Mouse (Mus musculus): ENCODE measurements around the gene Pfkfb2. TPM values are rescaled to one million over a fixed set of nuclear protein-coding genes. Genes with fewer than 3 reads are reported as not detected.
A peak's percentile ranks its signal among the peaks of the same experiment; 100 is the strongest.

Pfkfb2 gene
- polyA plus RNA-seq, 1 experiment from 2014 or later: 13.5 TPM

GRCm38 (mm10) chr1:130769925-130770324 is 40.9 kb upstream of the Pfkfb2 start:
- DNase-seq (ENCODE audit: low spot score) (peak; percentile 64), ATAC-seq (peak; percentile 70)
- Histone ChIP-seq H3K27me3 (replicated peaks; ENCODE audit: insufficient read depth, low read length) (no peaks in the 10 kb centered on the region), H3K4me3 (ENCODE audit: low read depth, low read length) (no peak overlapping the region), H3K4me2 (replicated peaks; ENCODE audit: low read depth, low read length) (no peak overlapping the region), H3K36me3 (ENCODE audit: insufficient read depth, low read length) (no peaks in the 10 kb centered on the region), H3K9me3 (ENCODE audit: low read length) (no peaks in the 10 kb centered on the region), H3K9ac (replicated peaks; ENCODE audit: low read depth) (no peak overlapping the region), H3K27ac (ENCODE audit: low read length) (peak overlapping the region; percentile 89), H3K4me1 (ENCODE audit: insufficient read depth, low read depth, low read length) (no peaks in the 10 kb centered on the region; the same call in 1 of the 2 replicates)
- TF ChIP-seq CTCF (IDR thresholded peaks at IDR 0.05) (no peak), EP300 (IDR thresholded peaks at IDR 0.05) (no peak)
- WGBS: 70% methylated on average over 2 of the region's 2 CpGs

DNA sequence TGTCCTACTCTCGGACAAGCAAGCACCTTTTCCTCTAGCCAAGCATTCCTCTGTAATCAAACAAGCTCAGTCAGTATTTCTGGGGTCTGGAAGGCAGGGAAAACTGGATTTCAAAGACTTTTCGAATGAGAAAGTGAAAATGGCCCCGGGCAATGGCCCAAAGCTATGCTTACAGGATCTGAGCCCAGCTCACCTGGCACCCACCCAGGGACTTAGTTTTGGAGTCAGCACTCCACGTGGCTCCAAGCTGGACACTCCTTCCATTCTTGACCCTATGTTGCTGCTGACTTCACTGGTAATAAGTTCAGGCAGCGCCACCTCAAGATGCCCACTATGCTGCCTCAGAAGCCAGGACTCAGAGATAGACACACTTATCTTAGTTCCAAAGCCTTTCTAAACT is 38.0 kb upstream of the Pfkfb2 start:
- H3K4me2 ChIP-seq (replicated peaks; ENCODE audit: low read depth, low read length): no peak overlapping the region
- no peak for ATAC-seq
- H3K9ac ChIP-seq (replicated peaks; ENCODE audit: low read depth): no peak overlapping the region
- TF ChIP-seq EP300 (IDR thresholded peaks at IDR 0.05) (no peak), CTCF (IDR thresholded peaks at IDR 0.05) (no peak)
- peaks cover 4% of the 10 kb centered on the region for H3K4me1 ChIP-seq (ENCODE audit: insufficient read depth, low read depth, low read length)
- WGBS: 63% methylated on average over 5 of the region's 5 CpGs
- H3K9me3 ChIP-seq (ENCODE audit: low read length): no peaks in the 10 kb centered on the region
- no peak overlapping the region for H3K4me3 ChIP-seq (ENCODE audit: low read depth, low read length)
- H3K27ac ChIP-seq (ENCODE audit: low read length): peak overlapping the region; percentile 33; the same call in 1 of the 2 replicates
- no peaks in the 10 kb centered on the region for H3K27me3 ChIP-seq (replicated peaks; ENCODE audit: insufficient read depth, low read length)
- H3K36me3 ChIP-seq (ENCODE audit: insufficient read depth, low read length): no peaks in the 10 kb centered on the region
- DNase-seq (ENCODE audit: low spot score): no peak

DNA sequence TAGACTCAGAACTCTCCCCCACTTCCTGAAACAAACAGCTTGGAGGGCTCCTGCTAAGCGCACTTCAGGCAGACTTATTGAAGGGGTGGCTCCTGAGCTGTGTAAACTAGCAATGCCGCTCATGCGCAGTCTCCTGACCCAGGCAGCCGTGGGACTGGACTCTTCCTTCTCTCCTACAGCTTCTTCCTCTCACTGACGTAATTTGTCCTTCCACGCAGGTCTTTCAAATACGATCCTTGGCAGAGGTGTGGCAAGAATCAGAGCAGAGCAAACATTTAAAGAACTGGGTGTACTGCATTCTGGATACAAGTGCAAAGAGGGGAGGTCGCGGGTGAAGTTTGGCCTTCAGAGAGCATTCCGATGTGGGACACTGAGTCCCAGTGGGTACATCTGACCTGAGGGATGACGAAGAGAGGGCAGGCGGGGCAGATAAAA is 35.0 kb upstream of the Pfkfb2 start:
- Histone ChIP-seq H3K27me3 (replicated peaks; ENCODE audit: insufficient read depth, low read length) (no peaks in the 10 kb centered on the region), H3K4me1 (ENCODE audit: insufficient read depth, low read depth, low read length) (peaks cover 4% of the 10 kb centered on the region), H3K9me3 (ENCODE audit: low read length) (no peaks in the 10 kb centered on the region), H3K36me3 (ENCODE audit: insufficient read depth, low read length) (no peaks in the 10 kb centered on the region), H3K9ac (replicated peaks; ENCODE audit: low read depth) (no peak overlapping the region), H3K4me2 (replicated peaks; ENCODE audit: low read depth, low read length) (no peak overlapping the region), H3K27ac (ENCODE audit: low read length) (peak overlapping the region; percentile 92), H3K4me3 (ENCODE audit: low read depth, low read length) (no peak overlapping the region)
- DNase-seq (ENCODE audit: low spot score): peak; percentile 97
- TF ChIP-seq EP300 (IDR thresholded peaks at IDR 0.05) (peak; percentile 100), CTCF (IDR thresholded peaks at IDR 0.05) (no peak)
- WGBS: 58% methylated on average over 12 of the region's 12 CpGs
- peak; percentile 96 for ATAC-seq

DNA sequence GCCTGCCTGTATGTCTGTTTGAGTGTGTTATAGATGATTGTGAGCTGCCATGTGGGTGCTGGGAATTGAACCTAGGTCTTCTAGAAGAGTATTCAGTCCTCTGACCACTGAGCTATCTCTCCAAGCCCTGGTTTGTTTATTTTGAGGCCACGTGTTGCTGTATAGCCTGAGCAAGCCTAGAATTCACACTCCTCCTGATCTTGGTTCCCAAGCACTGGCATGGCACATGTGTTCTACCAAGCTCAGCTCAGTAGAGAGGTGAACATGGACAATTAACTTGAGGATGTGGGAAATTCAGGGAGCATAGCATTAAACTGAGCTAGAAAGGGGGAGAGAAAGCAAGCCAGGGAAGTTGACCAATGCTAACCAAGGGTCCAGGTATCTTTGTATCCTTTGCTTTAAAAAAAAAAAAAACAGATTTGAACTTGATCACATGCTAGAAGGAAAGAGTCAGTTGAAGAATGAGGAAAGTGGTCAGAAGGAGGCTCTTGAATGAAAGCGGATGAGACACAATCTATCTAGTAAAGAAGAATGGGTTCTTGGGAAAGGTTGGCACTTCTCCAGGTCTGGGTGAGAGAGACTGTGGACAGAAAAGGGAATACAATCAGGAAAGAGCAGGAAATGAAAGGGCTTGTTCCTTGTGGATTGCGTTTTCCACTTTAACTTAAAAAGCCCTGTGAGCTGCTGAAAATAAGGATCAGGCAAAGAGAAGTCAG is 33.1 kb upstream of the Pfkfb2 start:
- no peak for ATAC-seq
- DNase-seq (ENCODE audit: low spot score): peak; percentile 60
- H3K9me3 ChIP-seq (ENCODE audit: low read length): no peaks in the 10 kb centered on the region
- WGBS: 33% methylated on average over 3 of the region's 3 CpGs
- peaks cover 4% of the 10 kb centered on the region for H3K4me1 ChIP-seq (ENCODE audit: insufficient read depth, low read depth, low read length)
- no peak overlapping the region for H3K4me3 ChIP-seq (ENCODE audit: low read depth, low read length)
- no peak overlapping the region for H3K4me2 ChIP-seq (replicated peaks; ENCODE audit: low read depth, low read length)
- H3K9ac ChIP-seq (replicated peaks; ENCODE audit: low read depth): no peak overlapping the region
- no peaks in the 10 kb centered on the region for H3K36me3 ChIP-seq (ENCODE audit: insufficient read depth, low read length)
- peak overlapping the region; percentile 92 for H3K27ac ChIP-seq (ENCODE audit: low read length)
- no peaks in the 10 kb centered on the region for H3K27me3 ChIP-seq (replicated peaks; ENCODE audit: insufficient read depth, low read length)
- peak; percentile 68 for TF ChIP-seq EP300 (IDR thresholded peaks at IDR 0.05)
- TF ChIP-seq CTCF (IDR thresholded peaks at IDR 0.05): no peak

GRCm38 (mm10) chr1:130761597-130761996 is 32.5 kb upstream of the Pfkfb2 start:
- no peaks in the 10 kb centered on the region for H3K36me3 ChIP-seq (ENCODE audit: insufficient read depth, low read length)
- WGBS: 32% methylated on average over 1 of the region's 1 CpGs
- ATAC-seq (no peak), DNase-seq (ENCODE audit: low spot score) (peak; percentile 84)
- H3K9ac ChIP-seq (replicated peaks; ENCODE audit: low read depth): no peak overlapping the region
- peak overlapping the region; percentile 92 for H3K27ac ChIP-seq (ENCODE audit: low read length)
- no peak overlapping the region for H3K4me2 ChIP-seq (replicated peaks; ENCODE audit: low read depth, low read length)
- H3K4me3 ChIP-seq (ENCODE audit: low read depth, low read length): no peak overlapping the region
- no peak for TF ChIP-seq CTCF (IDR thresholded peaks at IDR 0.05)
- peak; percentile 96 for TF ChIP-seq EP300 (IDR thresholded peaks at IDR 0.05)
- no peaks in the 10 kb centered on the region for H3K27me3 ChIP-seq (replicated peaks; ENCODE audit: insufficient read depth, low read length)
- H3K9me3 ChIP-seq (ENCODE audit: low read length): no peaks in the 10 kb centered on the region
- H3K4me1 ChIP-seq (ENCODE audit: insufficient read depth, low read depth, low read length): peaks cover 4% of the 10 kb centered on the region

DNA sequence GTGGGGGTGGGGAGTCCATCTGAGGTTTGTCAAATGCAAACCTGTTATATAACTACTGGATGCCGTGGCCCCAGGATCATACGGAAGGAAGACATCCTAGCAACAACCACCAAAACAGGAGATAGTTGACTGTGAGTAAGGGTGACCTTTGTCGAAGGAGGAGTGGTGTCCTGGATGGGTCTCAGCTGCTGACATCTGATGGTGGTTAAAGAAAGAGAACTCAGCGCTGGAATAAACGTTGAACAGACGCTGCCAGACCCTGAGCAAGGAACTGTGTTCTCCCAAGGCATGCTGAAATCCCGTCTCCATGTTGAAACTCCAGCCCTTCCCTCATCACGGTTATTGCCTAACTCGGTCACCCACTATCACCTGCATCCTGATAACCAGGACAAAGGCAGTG is 30.6 kb upstream of the Pfkfb2 start:
- Histone ChIP-seq H3K27me3 (replicated peaks; ENCODE audit: insufficient read depth, low read length) (no peaks in the 10 kb centered on the region), H3K4me2 (replicated peaks; ENCODE audit: low read depth, low read length) (no peak overlapping the region), H3K4me1 (ENCODE audit: insufficient read depth, low read depth, low read length) (peaks cover 3% of the 10 kb centered on the region; the same call in 1 of the 2 replicates), H3K27ac (ENCODE audit: low read length) (peak overlapping the region; percentile 83; the same call in 1 of the 2 replicates), H3K36me3 (ENCODE audit: insufficient read depth, low read length) (no peaks in the 10 kb centered on the region), H3K9me3 (ENCODE audit: low read length) (no peaks in the 10 kb centered on the region), H3K9ac (replicated peaks; ENCODE audit: low read depth) (no peak overlapping the region), H3K4me3 (ENCODE audit: low read depth, low read length) (no peak overlapping the region)
- no peak for ATAC-seq
- no peak for TF ChIP-seq EP300 (IDR thresholded peaks at IDR 0.05)
- no peak for TF ChIP-seq CTCF (IDR thresholded peaks at IDR 0.05)
- WGBS: 56% methylated on average over 9 of the region's 9 CpGs
- DNase-seq (ENCODE audit: low spot score): peak; percentile 29

Measured in lung, postnatal 0 days (tissue).